Mouse (Mus musculus) liver, embryonic 11.5 days (tissue): ENCODE results near the gene Gm47189. TPM values are rescaled to one million over a fixed set of nuclear protein-coding genes. Genes with fewer than 3 reads are reported as not detected.
"Not testable (repeated sequence)": the region's sequence is repeated elsewhere in the genome, so short reads cannot be mapped to it uniquely, and the experiment has no call there.

Source experiments
- ATAC-seq: fragments of 200-750 bp; cut with Nextera tagmentation; replicated peaks from 2 replicates; pipeline ENCODE4 v1.8.0; 2017; ENCODE audit warnings: moderate number of reproducible peaks, mild to moderate bottlenecking, moderate TSS enrichment, moderate library complexity; ENCODE audit not compliant: low FRiP score
- DNase-seq: peaks from one replicate; pipeline ENCODE4 v3.0.0-alpha.2; 2017; ENCODE audit warnings: low spot score
- H3K27ac ChIP-seq: fragments of 300-500 bp; sonication (generic); 2 replicates; pipeline ENCODE4 v1.5.1; 2014; ENCODE audit warnings: mild to moderate bottlenecking, low read depth, low read length, control low read depth
- H3K27me3 ChIP-seq: fragments of 300-500 bp; sonication (generic); replicated peaks from 2 replicates; pipeline ENCODE4 v1.6.1; 2014; ENCODE audit warnings: low read length, mixed read lengths; ENCODE audit not compliant: control insufficient read depth, insufficient read depth
- H3K36me3 ChIP-seq: fragments of 300-500 bp; sonication (generic); 2 replicates; pipeline ENCODE4 v1.6.1; 2014; ENCODE audit warnings: mild to moderate bottlenecking, low read length, moderate library complexity, mixed read lengths; ENCODE audit not compliant: control insufficient read depth, insufficient read depth
- H3K4me1 ChIP-seq: fragments of 300-500 bp; sonication (generic); replicated peaks from 2 replicates; pipeline ENCODE4 v1.6.1; 2014; ENCODE audit warnings: low read length, mixed read lengths; ENCODE audit not compliant: control insufficient read depth, insufficient read depth
- H3K4me2 ChIP-seq: fragments of 300-500 bp; sonication (generic); 2 replicates; pipeline ENCODE4 v1.6.1; 2014; ENCODE audit warnings: mild to moderate bottlenecking, control low read depth, moderate library complexity
- H3K4me3 ChIP-seq: fragments of 300-500 bp; sonication (generic); 2 replicates; pipeline ENCODE4 v1.5.1; 2014; ENCODE audit warnings: low read depth, low read length, control low read depth
- H3K9ac ChIP-seq: fragments of 300-500 bp; sonication (generic); 2 replicates; pipeline ENCODE4 v1.6.1; 2014; ENCODE audit warnings: low read depth, low read length, control low read depth
- H3K9me3 ChIP-seq: fragments of 300-500 bp; sonication (generic); 2 replicates; pipeline ENCODE4 v1.6.1; 2016; ENCODE audit warnings: low read length, inconsistent platforms, mixed read lengths; ENCODE audit not compliant: control insufficient read depth
- WGBS: fragments of 180-500 bp; shearing (Covaris S2); extraction: QIAGEN DNeasy Blood & Tissue Kit; methylation state at CpG from one replicate; pipeline ENCODE4 v1.1.7; 2014; 5-methylcytosine and 5-hydroxymethylcytosine counted together
- polyA plus RNA-seq: library from polyadenylated mRNA; unstranded; fragments of >200 nt; fragmentation: Nextera tagmentation; extraction: Ambion mirVana; gene quantifications from 2 replicates; pipeline ENCODE4 v1.2.1, GENCODE M21; 2014

Gene Gm47189
- polyA plus RNA-seq: not detected in 2 replicates

- not testable (repeated sequence) for DNase-seq
Measured at GRCm38 (mm10) chr14:41772341-41772740, at the start of gene Gm47189. Gene Gm47189, minus strand, starts transcription at chr14:41772441.

GRCm38 (mm10) chr14:41755931-41756330 lies 16.3 kb downstream of the Gm47189 start:
- not testable (repeated sequence) for H3K4me3 ChIP-seq, H3K9me3 ChIP-seq, H3K4me2 ChIP-seq, H3K4me1 ChIP-seq, ATAC-seq, H3K9ac ChIP-seq, DNase-seq, H3K27ac ChIP-seq, H3K27me3 ChIP-seq, H3K36me3 ChIP-seq
- 71% methylated on average over 2 of the region's 3 CpGs for WGBS

More at GRCm38 (mm10) chr14:41772341-41772740, at the start of gene Gm47189:
- not testable (repeated sequence) for H3K4me3 ChIP-seq, ATAC-seq, H3K4me2 ChIP-seq, H3K9ac ChIP-seq, H3K4me1 ChIP-seq, H3K27me3 ChIP-seq, H3K36me3 ChIP-seq, H3K27ac ChIP-seq, H3K9me3 ChIP-seq

GRCm38 (mm10) chr14:41750514-41750913 lies 21.7 kb downstream of the Gm47189 start, which contains the start of gene Gm7929:
Gene Gm7929, minus strand, starts transcription at chr14:41750614.
- not testable (repeated sequence) for H3K9me3 ChIP-seq, H3K9ac ChIP-seq, H3K4me3 ChIP-seq, ATAC-seq, H3K4me1 ChIP-seq, DNase-seq, H3K27me3 ChIP-seq, H3K36me3 ChIP-seq, H3K4me2 ChIP-seq, H3K27ac ChIP-seq
- WGBS: no CpG with 5 or more reads among the region's 1 CpGs

GRCm38 (mm10) chr14:41723437-41723836 lies 48.8 kb downstream of the Gm47189 start:
- not testable (repeated sequence) for H3K27ac ChIP-seq, H3K9me3 ChIP-seq, ATAC-seq, H3K4me3 ChIP-seq, H3K4me1 ChIP-seq, H3K36me3 ChIP-seq, H3K27me3 ChIP-seq, H3K4me2 ChIP-seq, H3K9ac ChIP-seq
- 60% methylated on average over 17 of the region's 17 CpGs for WGBS
- DNase-seq: peak; percentile 15

- not testable (repeated sequence) for H3K9me3 ChIP-seq, H3K4me2 ChIP-seq, H3K9ac ChIP-seq, H3K36me3 ChIP-seq, H3K4me1 ChIP-seq, H3K4me3 ChIP-seq, H3K27ac ChIP-seq, H3K27me3 ChIP-seq, ATAC-seq
- 75% methylated on average over 1 of the region's 1 CpGs for WGBS
- DNase-seq: peak; percentile 14
Measured at GRCm38 (mm10) chr14:41717180-41717579, 55.1 kb downstream of the Gm47189 start.

Other genes with a start within 250 kb of the Gm47189 start
- gene Gm7970, start 216.9 kb downstream of the Gm47189 start, polyA plus RNA-seq: not detected in 2 replicates
- gene 1700049E17Rik2, start 199.2 kb downstream of the Gm47189 start, polyA plus RNA-seq: not detected in 2 replicates
- not detected in 2 replicates for gene Gm3072, start 147.8 kb downstream of the Gm47189 start, polyA plus RNA-seq
- gene Gm3676, start 126.0 kb downstream of the Gm47189 start, polyA plus RNA-seq: not detected in 2 replicates
- gene Gm8068, start 70.6 kb downstream of the Gm47189 start, polyA plus RNA-seq: not detected in 2 replicates
- not detected in 2 replicates for gene Gm7929, start 21.8 kb downstream of the Gm47189 start, polyA plus RNA-seq
- not detected in 2 replicates for gene Gm7980, start 134.8 kb upstream of the Gm47189 start, polyA plus RNA-seq
- gene 1700049E17Rik1, start 152.5 kb upstream of the Gm47189 start, polyA plus RNA-seq: not detected in 2 replicates
- gene 1700024B05Rik, start 171.6 kb upstream of the Gm47189 start, polyA plus RNA-seq: not detected in 2 replicates
- gene Gm6401, start 195.5 kb upstream of the Gm47189 start, polyA plus RNA-seq: not detected in 2 replicates
- gene Gm3543, start 210.9 kb upstream of the Gm47189 start, polyA plus RNA-seq: not detected in 2 replicates